Mouse (Mus musculus) liver, embryonic 11.5 days (tissue): Measurements from ENCODE around the gene Itfg1. TPM values are rescaled to one million over a fixed set of nuclear protein-coding genes. Genes with fewer than 3 reads are reported as not detected.

Source experiments
- ATAC-seq: fragments of 200-750 bp; cut with Nextera tagmentation; replicated peaks from 2 replicates; pipeline ENCODE4 v1.8.0; 2017; ENCODE audit warnings: moderate number of reproducible peaks, mild to moderate bottlenecking, moderate TSS enrichment, moderate library complexity; ENCODE audit not compliant: low FRiP score
- DNase-seq: peaks from one replicate; pipeline ENCODE4 v3.0.0-alpha.2; 2017; ENCODE audit warnings: low spot score
- H3K27ac ChIP-seq: fragments of 300-500 bp; sonication (generic); 2 replicates; pipeline ENCODE4 v1.5.1; 2014; ENCODE audit warnings: mild to moderate bottlenecking, low read depth, low read length, control low read depth
- H3K27me3 ChIP-seq: fragments of 300-500 bp; sonication (generic); replicated peaks from 2 replicates; pipeline ENCODE4 v1.6.1; 2014; ENCODE audit warnings: low read length, mixed read lengths; ENCODE audit not compliant: control insufficient read depth, insufficient read depth
- H3K36me3 ChIP-seq: fragments of 300-500 bp; sonication (generic); 2 replicates; pipeline ENCODE4 v1.6.1; 2014; ENCODE audit warnings: mild to moderate bottlenecking, low read length, moderate library complexity, mixed read lengths; ENCODE audit not compliant: control insufficient read depth, insufficient read depth
- H3K4me1 ChIP-seq: fragments of 300-500 bp; sonication (generic); replicated peaks from 2 replicates; pipeline ENCODE4 v1.6.1; 2014; ENCODE audit warnings: low read length, mixed read lengths; ENCODE audit not compliant: control insufficient read depth, insufficient read depth
- H3K4me2 ChIP-seq: fragments of 300-500 bp; sonication (generic); 2 replicates; pipeline ENCODE4 v1.6.1; 2014; ENCODE audit warnings: mild to moderate bottlenecking, control low read depth, moderate library complexity
- H3K4me3 ChIP-seq: fragments of 300-500 bp; sonication (generic); 2 replicates; pipeline ENCODE4 v1.5.1; 2014; ENCODE audit warnings: low read depth, low read length, control low read depth
- H3K9ac ChIP-seq: fragments of 300-500 bp; sonication (generic); 2 replicates; pipeline ENCODE4 v1.6.1; 2014; ENCODE audit warnings: low read depth, low read length, control low read depth
- H3K9me3 ChIP-seq: fragments of 300-500 bp; sonication (generic); 2 replicates; pipeline ENCODE4 v1.6.1; 2016; ENCODE audit warnings: low read length, inconsistent platforms, mixed read lengths; ENCODE audit not compliant: control insufficient read depth
- WGBS: fragments of 180-500 bp; shearing (Covaris S2); extraction: QIAGEN DNeasy Blood & Tissue Kit; methylation state at CpG from one replicate; pipeline ENCODE4 v1.1.7; 2014; 5-methylcytosine and 5-hydroxymethylcytosine counted together
- microRNA-seq: library from miRNA; unstranded; fragments of <30 nt; microRNA quantifications from one replicate; pipeline ENCODE4, GENCODE M21; 2017; ENCODE audit warnings: borderline number of aligned reads
- polyA plus RNA-seq: library from polyadenylated mRNA; unstranded; fragments of >200 nt; fragmentation: Nextera tagmentation; extraction: Ambion mirVana; gene quantifications from 2 replicates; pipeline ENCODE4 v1.2.1, GENCODE M21; 2014

The Itfg1 gene
- polyA plus RNA-seq, 1 experiment from 2014 or later: 42.4 TPM

GRCm38 (mm10) chr8:85706988-85707387, 133.7 kb downstream of the Itfg1 start:
- H3K4me3 ChIP-seq: no peak overlapping the region
- no peak overlapping the region for H3K4me2 ChIP-seq
- peaks cover 5% of the 10 kb centered on the region; the same call in 1 of the 2 replicates for H3K27me3 ChIP-seq
- no peaks in the 10 kb centered on the region for H3K4me1 ChIP-seq
- no peak overlapping the region for H3K27ac ChIP-seq
- ATAC-seq (no peak), DNase-seq (no peak)
- no peak overlapping the region for H3K9ac ChIP-seq
- H3K9me3 ChIP-seq: no peaks in the 10 kb centered on the region
- no peaks in the 10 kb centered on the region for H3K36me3 ChIP-seq
- WGBS: 42% methylated on average over 2 of the region's 2 CpGs

- DNase-seq: peak; percentile 70
- H3K9ac ChIP-seq: peak within 1 kb of the TSS; percentile 72
- peaks cover 17% of the 10 kb centered on the region for H3K27me3 ChIP-seq
- peak; percentile 75 for ATAC-seq
- H3K4me1 ChIP-seq: peaks cover 5% of the 10 kb centered on the region; the same call in 1 of the 2 replicates
- 7% methylated on average over 51 of the region's 65 CpGs for WGBS
- peak within 1 kb of the TSS; percentile 59 for H3K4me3 ChIP-seq
- H3K9me3 ChIP-seq: no peaks in the 10 kb centered on the region
- no peaks in the 10 kb centered on the region for H3K36me3 ChIP-seq
- H3K27ac ChIP-seq: peak within 1 kb of the TSS; percentile 40; the same call in 1 of the 2 replicates
- peak within 1 kb of the TSS; percentile 81 for H3K4me2 ChIP-seq
Observed at GRCm38 (mm10) chr8:85700751-85701351, 139.9 kb downstream of the Itfg1 start, which contains the start of gene Neto2. TSS of gene Neto2 (minus strand) at chr8:85700924.

- no peaks in the 10 kb centered on the region for H3K36me3 ChIP-seq
- peaks cover 17% of the 10 kb centered on the region for H3K27me3 ChIP-seq
- no peaks in the 10 kb centered on the region for H3K9me3 ChIP-seq
- peak overlapping the region; percentile 72 for H3K9ac ChIP-seq
- H3K27ac ChIP-seq: peak overlapping the region; percentile 40; the same call in 1 of the 2 replicates
- peak; percentile 79 for DNase-seq
- under 1% methylated on average over 79 of the region's 84 CpGs for WGBS
- ATAC-seq: peak; percentile 92
- peaks cover 5% of the 10 kb centered on the region; the same call in 1 of the 2 replicates for H3K4me1 ChIP-seq
- peak overlapping the region; percentile 81 for H3K4me2 ChIP-seq
- peak overlapping the region; percentile 59 for H3K4me3 ChIP-seq
Observed at GRCm38 (mm10) chr8:85700101-85700750, 140.5 kb downstream of the Itfg1 start.

GRCm38 (mm10) chr8:85699051-85699450, 141.7 kb downstream of the Itfg1 start:
- peak; percentile 67 for DNase-seq
- H3K4me3 ChIP-seq: no peak overlapping the region
- peak overlapping the region; percentile 27; the same call in 1 of the 2 replicates for H3K4me2 ChIP-seq
- ATAC-seq: peak; percentile 60
- H3K36me3 ChIP-seq: no peaks in the 10 kb centered on the region
- WGBS: 1% methylated on average over 6 of the region's 6 CpGs
- no peak overlapping the region for H3K9ac ChIP-seq
- no peak overlapping the region for H3K27ac ChIP-seq
- peaks cover 5% of the 10 kb centered on the region; the same call in 1 of the 2 replicates for H3K4me1 ChIP-seq
- H3K27me3 ChIP-seq: peaks cover 17% of the 10 kb centered on the region
- no peaks in the 10 kb centered on the region for H3K9me3 ChIP-seq

Small RNA genes within 50 kb of the gene (microRNA-seq; reads per million reads assigned to microRNA genes)
- gene Mir8109: not detected

Other genes with a start within 250 kb of the Itfg1 start
- gene Neto2, start 140.0 kb downstream of the Itfg1 start, polyA plus RNA-seq: 4.6 and 5.6 TPM in 2 replicates
- 30.1 and 35.5 TPM in 2 replicates for gene Phkb, start within 50 bp of the Itfg1 start, polyA plus RNA-seq